Mouse (Mus musculus) gastrocnemius, postnatal 14 days (tissue): ENCODE results near the gene Nhlrc4. TPM values are rescaled to one million over a fixed set of nuclear protein-coding genes. Genes with fewer than 3 reads are reported as not detected.
A peak's percentile ranks its signal among the peaks of the same experiment; 100 is the strongest.

Source experiments
- DNase-seq: peaks from one replicate; pipeline ENCODE4 v3.0.0; 2021; ENCODE audit warnings: mixed read lengths
- intact Hi-C: fragments of 180-260 bp; cut with DNase I; formaldehyde crosslinking; loops from one replicate; pipeline ENCODE4 v1.15.1; 2025; ENCODE audit warnings: low total_unique reads
- long read RNA-seq, 2 experiments: library from polyadenylated mRNA; stranded (forward); transcript quantifications; one replicate each; pipeline ENCODE4 v2.0.0; 2021
- total RNA-seq, 2 experiments: library from RNA; stranded (reverse); gene quantifications; 2 replicates each; pipeline ENCODE4 v1.2.3; 2021

Gene Nhlrc4
- total RNA-seq, result not detected
- long read RNA-seq, experiment 1, result 0 reads
- long read RNA-seq, experiment 2, result 0 reads

- DNase-seq, result no peak
- intact Hi-C loops, result loop anchor here (5.0 kb wide), 1 partner anchor 33 kb away; no protein-coding TSS in a partner anchor
These were observed at the start of gene Nhlrc4, which contains the start of gene Pigq for GRCm38 (mm10) chr17:25944366-25945163. Gene Nhlrc4 (minus strand): TSS chr17:25944961. Gene Pigq (minus strand): TSS chr17:25944936.

DNA sequence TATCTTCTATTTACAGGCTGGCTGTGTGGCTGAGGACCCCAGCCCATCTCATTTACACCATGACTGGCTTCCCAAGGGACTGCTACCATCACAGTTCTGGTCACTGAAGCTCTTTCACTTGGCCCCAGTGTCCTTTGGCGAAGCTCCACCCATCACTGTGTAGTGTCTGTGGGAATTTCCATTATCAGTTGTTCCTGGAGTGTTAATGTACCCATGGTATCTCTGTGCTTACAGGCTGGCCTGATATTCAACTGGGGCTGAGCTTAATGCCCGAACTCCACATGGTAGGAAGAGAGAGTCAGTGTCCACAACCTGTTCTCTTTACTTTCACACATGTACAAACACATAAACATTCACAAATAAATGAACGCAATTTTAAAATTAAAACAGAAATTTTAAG lies 48.7 kb upstream of the Nhlrc4 start:
- no peak for DNase-seq
- intact Hi-C loops, result no loop called here

DNA sequence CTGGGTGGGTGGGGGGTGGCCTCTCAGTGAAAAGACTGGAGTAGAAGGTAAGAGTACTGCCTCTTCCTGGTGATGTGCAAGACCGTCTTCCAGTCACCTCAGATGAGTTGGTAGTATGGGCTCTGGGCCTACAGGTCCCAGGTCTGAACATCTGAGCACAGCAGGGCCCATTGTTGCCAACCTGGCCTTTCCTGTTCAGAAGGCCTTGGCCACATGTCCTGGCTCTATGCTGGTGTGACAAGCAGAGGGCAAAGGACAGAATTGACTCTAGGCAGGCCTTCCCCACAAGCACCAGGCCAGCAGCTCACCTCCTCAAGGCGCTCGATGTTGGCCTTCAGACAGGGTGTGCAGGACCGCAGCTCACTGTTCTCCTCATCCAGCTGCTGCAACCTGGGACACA lies 47.5 kb upstream of the Nhlrc4 start:
- no peak for DNase-seq
- intact Hi-C loops, result no loop called here

- DNase-seq, result no peak
- intact Hi-C loops, result no loop called here
These were observed 45.6 kb upstream of the Nhlrc4 start for GRCm38 (mm10) chr17:25990331-25990730.

DNA sequence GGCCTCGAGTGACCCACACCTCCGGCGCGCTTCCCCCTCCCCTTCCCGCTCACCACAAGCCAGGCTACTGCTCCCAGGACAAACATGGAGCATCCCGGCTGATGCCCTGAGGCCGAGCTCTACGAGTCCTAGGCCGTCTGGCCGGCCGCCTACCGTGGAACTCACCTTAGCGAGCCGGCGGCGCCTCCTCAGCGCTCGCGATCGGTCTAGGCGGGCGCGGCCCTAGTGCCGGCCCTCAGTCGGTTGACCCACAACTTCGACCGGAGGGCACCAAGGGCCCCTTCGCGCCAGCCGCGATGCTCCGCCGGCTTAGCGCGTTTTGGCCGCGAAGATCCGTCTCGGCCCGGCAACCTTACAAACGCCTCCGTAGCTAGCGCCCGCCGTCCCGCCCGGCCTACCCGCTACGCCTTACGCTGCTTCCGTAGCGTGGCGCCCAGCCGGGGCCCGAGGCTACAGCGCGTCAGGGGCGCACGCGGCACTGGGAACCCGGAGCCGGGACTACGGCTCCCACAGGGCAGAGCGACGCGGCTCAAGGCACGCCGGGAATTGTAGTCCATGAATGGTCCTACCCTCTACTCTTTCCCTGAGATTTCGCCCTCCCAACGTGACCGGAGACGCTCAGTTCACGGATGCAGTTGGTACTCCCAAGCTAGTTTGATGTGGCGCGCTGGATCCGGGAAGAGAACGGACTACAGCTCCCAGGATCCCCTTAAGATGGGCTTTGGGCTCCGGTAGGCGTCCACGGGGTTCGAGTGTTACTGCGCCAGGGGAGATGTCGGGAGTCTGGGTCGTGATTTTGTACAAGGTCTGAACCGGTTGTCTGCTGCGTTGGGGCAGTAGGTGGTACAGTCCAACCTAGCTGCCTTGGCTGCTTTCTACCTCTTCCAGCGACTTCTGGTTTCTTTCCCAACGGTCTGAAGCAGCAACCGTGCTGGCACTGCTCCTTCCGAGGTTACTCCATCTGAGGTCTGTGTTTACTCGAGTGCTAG lies 40.8 kb upstream of the Nhlrc4 start, which contains the start of gene Capn15:
Gene Capn15 (minus strand): TSS at position 491 of the 989 bp plus-strand sequence.
- intact Hi-C loops, result no loop called here
- peak; percentile 94 for DNase-seq

GRCm38 (mm10) chr17:25984556-25985305 lies 40.0 kb upstream of the Nhlrc4 start:
- intact Hi-C loops, result no loop called here

DNA sequence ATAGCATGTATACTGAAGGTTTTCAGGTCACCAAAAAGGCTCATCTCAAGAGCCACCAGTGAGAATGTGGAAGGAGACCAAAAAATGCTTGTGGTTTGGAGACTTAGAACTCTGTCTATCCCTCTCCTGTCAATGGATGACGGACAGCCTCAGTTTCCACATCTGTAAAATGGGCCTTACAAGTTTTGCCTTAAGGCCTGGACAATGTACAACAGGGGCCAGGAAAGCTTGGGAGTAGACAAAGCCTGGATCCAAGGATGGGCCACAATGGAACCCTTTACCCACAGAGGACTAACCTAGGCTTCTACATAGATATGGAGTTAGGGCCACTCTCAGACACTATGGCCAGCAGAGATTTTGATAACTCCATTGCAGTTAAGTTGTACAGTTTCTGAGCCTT lies 39.3 kb upstream of the Nhlrc4 start:
- DNase-seq, result no peak
- intact Hi-C loops, result no loop called here

More at GRCm38 (mm10) chr17:25984556-25985305, 40.0 kb upstream of the Nhlrc4 start:
- DNase-seq, result no peak

- intact Hi-C loops, result no loop called here
These were observed 38.2 kb upstream of the Nhlrc4 start for GRCm38 (mm10) chr17:25982913-25983312.

GRCm38 (mm10) chr17:25980854-25981253 lies 36.1 kb upstream of the Nhlrc4 start:
- intact Hi-C loops, result no loop called here
- peak; percentile 56 for DNase-seq

More at GRCm38 (mm10) chr17:25982913-25983312, 38.2 kb upstream of the Nhlrc4 start:
- DNase-seq, result no peak

- DNase-seq, result no peak
- intact Hi-C loops, result loop anchor here (5.0 kb wide), 1 partner anchor 38 kb away; the partner anchor contains the start of genes Nhlrc4 and Pigq
These were observed 35.3 kb upstream of the Nhlrc4 start for GRCm38 (mm10) chr17:25979829-25980738.

DNA sequence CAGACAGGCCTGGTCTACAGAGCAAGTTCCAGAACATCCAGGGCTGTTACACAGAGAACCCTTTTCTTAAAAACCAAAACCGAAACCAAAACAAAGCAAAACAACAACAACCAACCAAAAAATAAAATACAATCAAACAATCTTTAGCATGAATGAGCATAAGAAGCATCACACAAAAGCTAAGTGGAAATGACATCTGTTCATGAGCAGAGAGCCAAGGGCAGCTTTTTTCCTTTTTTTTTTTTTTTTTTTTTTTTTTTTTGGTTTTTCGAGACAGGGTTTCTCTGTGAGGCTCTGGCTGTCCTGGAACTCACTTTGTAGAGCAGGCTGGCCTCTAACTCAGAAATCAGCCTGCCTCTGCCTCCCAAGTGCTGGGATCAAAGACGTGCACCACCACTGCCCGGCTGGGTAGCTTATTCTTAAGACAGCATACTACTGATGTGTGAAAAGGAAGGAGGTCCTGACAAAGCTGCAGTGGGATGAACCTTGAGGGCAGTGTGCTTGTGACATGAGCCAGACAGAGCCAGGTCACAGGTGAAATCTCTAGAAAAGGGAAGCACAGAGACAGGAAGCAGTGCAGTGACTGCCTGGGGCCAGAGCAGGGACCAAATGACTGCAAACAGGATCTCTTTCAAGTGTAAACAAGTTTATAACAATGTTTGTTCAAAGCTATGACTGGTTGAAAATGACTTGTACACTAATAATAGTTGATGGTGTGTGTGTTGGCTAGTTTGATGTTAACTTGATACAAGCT lies 26.4 kb upstream of the Nhlrc4 start:
- DNase-seq, result no peak
- intact Hi-C loops, result no loop called here

GRCm38 (mm10) chr17:25970448-25970847 lies 25.7 kb upstream of the Nhlrc4 start:
- no peak for DNase-seq
- intact Hi-C loops, result no loop called here

- no peak for DNase-seq
- intact Hi-C loops, result no loop called here
These were observed 23.4 kb upstream of the Nhlrc4 start for GRCm38 (mm10) chr17:25968176-25968575.

DNA sequence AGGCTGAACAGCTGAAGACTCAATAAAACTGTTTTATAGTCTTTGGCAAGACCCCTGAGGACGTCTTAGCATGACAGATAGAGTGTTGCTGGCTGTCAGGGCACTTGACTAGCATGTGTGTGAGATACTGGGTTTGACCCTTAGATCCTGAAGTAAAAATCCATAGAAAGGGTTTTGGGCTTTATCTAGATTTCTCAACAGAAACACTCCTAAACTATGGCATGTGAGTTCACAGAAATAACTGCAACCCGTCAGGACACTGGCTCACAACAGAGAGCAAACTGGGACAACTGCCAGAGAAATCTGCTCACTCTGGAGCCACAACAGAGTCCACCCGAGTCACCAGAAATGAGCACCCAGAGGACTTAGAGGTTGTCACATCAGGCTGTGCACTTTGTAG lies 22.9 kb upstream of the Nhlrc4 start:
- no peak for DNase-seq
- intact Hi-C loops, result no loop called here

DNA sequence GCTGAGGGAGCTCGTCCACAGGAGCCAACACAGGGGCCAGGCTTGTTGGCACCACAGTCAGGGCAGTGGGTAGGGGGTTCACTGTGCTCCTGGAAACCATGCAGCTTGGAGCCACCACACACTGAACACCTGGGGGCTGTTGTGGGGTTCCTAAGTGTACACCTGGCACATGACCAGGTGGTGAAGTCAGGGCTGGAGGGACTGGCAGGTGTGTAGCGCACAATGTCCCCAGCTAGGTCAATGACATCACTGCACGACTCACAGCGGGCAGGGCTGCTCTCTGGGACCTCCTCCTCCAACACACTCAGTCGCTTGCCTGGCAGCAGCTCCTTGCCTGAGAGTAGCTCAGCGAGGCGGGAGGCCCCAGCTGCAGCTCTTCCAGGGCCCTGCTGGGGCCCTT lies 19.5 kb upstream of the Nhlrc4 start:
- intact Hi-C loops, result no loop called here

GRCm38 (mm10) chr17:25962413-25962905 lies 17.7 kb upstream of the Nhlrc4 start:
- intact Hi-C loops, result no loop called here
- DNase-seq, result no peak

More for the DNA sequence above, 19.5 kb upstream of the Nhlrc4 start:
- no peak for DNase-seq

- no peak for DNase-seq
- intact Hi-C loops, result no loop called here
These were observed 16.8 kb upstream of the Nhlrc4 start for GRCm38 (mm10) chr17:25961566-25961965.
